Mouse (Mus musculus): Measurements from ENCODE around the gene Ccnd3.

Ccnd3 gene

DNA sequence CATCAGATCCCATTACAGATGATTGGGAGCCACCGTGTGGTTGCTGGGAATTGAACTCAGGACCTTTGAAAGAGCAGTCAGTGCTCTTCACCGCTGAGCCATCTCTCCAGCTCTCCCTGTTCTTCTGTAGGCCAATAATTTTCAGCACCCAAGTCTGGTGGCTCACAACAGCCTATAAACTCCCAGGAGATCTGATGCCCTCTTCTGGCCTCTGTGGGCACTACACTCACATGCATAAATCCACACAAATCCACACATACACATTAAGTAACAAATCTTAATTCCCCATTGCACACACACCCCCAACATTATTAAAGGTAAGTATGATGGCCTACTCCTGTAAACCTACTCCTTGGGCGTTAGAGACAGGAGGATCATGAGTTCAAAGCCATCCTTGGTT lies 11.4 kb downstream of the Ccnd3 start:
- no peak for DNase-seq

GRCm38 (mm10) chr17:47518205-47518604 lies 13.4 kb downstream of the Ccnd3 start:
- peak; percentile 53 to 69 for DNase-seq

- DNase-seq = peak; percentile 80 to 90
These were observed 16.9 kb downstream of the Ccnd3 start for GRCm38 (mm10) chr17:47521551-47522258.

- peak; percentile 43 to 44 for DNase-seq
These were observed 17.7 kb downstream of the Ccnd3 start for GRCm38 (mm10) chr17:47522536-47522935.

GRCm38 (mm10) chr17:47523211-47523682 lies 18.4 kb downstream of the Ccnd3 start:
- peak; percentile 73 to 90 for DNase-seq

DNA sequence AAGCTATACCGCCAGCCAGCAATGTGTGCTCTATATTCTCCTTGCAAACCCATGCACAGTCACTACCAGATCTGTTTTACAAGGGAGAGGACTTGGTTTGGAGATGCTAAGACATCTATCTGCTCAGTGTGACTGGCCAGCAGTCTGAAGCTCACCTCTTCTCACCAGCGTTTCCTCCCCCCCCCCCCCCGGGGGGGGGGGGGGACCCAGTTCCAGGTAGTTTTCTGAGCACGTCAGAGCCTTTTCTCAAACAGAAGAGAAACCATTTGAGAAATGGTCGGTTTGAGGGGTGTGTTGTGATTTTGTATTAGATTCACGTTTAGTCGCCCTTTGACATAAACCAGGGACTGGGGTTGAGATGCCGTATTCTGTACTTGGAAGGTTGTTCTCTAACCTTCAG lies 19.2 kb downstream of the Ccnd3 start:
- DNase-seq = no peak

- DNase-seq = no peak
These were observed 20.1 kb downstream of the Ccnd3 start for GRCm38 (mm10) chr17:47524991-47525390.

GRCm38 (mm10) chr17:47526856-47527520 lies 22.1 kb downstream of the Ccnd3 start:
- DNase-seq = peak in 1 of 2 experiments; percentile 39

- DNase-seq = peak; percentile 69 to 86
These were observed 22.9 kb downstream of the Ccnd3 start for GRCm38 (mm10) chr17:47527581-47528300.

GRCm38 (mm10) chr17:47528919-47529318 lies 24.1 kb downstream of the Ccnd3 start:
- DNase-seq = no peak

DNA sequence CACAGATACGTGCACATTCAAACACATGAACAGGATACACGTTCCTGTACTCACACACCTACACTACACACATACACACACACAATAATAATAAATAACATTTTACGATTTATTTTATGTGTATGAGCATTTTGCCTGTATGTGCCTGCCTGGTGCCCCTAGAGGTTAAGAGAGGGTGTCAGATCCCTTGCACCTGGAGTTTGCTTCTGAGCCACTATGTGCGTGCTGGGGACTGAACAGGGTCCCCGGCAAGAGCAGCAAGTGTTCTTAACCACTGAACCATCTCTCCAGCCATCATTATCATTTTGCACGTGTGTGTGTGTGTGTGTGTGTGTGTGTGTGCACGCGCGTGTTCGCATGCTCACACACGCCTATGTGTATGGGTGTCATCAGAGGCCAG lies 24.7 kb downstream of the Ccnd3 start:
- no peak for DNase-seq

DNA sequence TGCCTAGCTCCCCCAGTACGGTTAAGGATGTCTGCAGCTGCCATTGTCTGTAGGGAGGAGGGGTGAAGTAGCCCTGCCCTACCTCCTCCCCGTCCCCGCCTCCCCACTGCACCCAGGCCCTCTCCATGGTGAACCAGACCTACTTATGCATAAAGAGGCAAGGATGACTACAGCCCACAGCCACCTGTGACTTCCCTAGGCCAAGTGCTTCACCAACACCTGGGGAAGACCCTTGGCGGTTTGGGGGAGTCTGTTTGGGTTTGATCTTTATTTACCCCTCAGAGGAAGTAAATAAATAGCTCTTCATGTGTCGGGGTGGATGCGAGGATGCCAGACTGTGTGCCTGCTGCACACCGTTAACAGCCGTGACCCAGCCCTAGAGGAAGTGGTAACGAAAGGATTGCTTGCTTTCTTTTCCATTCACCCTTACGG lies 26.6 kb downstream of the Ccnd3 start:
- DNase-seq = no peak

DNA sequence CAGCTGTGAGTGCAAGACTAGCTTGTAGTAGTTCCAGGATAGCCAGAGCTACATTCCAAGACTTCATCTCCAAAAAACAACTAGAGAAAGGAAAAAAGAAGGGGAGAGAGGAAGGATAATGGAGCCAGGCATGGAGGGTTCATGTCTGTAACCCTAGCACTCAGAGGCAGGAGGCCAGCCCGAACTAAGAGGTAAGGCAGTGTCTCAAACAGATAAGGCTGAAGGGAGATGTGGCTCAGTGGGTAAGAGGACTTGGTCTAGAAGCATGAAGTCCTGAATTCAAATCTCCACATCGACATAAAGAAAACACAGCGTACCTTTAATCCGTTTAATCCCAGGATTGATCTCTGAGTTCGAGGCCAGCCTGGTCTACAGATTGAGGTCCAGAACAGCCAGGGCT lies 27.5 kb downstream of the Ccnd3 start:
- DNase-seq = no peak

DNA sequence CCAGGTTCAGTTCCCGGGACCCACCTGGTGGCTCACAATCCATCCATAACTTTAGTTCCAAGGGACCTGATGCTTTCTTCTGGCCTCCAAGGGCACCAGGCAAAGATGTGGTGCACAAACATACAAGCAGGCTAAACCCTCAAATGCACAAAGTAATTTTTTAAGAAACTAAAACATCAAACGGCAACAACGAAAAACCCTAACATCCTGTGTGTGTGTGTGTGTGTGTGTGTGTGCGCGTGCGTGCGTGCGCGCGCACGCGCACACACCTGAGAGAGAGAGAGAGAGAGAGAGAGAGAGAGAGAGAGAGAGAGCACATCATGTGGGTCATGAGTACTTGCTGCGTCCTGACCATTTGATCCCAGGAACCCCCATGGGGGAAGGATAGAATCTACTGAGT lies 28.8 kb downstream of the Ccnd3 start:
- no peak for DNase-seq

GRCm38 (mm10) chr17:47535812-47536236 lies 31.0 kb downstream of the Ccnd3 start:
- DNase-seq = no peak

DNA sequence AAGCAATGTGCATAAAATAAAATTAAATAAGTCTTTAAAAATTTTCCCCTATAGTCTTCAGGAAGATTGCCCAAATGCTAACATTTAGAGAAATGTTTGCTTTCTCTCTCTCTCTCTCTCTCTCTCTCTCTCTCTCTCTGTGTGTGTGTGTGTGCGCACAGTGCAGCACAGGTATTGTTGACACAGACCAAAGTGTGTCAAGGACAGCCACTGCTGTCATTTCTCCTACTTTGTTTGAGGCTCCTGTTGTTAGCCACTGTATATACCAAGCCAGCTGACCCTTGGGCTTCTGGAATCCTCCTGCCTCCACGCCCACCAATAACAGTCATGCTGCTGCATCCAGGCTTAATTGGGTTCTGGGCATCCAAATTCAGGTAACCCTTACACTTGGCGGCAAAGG lies 33.2 kb downstream of the Ccnd3 start:
- DNase-seq = no peak

DNA sequence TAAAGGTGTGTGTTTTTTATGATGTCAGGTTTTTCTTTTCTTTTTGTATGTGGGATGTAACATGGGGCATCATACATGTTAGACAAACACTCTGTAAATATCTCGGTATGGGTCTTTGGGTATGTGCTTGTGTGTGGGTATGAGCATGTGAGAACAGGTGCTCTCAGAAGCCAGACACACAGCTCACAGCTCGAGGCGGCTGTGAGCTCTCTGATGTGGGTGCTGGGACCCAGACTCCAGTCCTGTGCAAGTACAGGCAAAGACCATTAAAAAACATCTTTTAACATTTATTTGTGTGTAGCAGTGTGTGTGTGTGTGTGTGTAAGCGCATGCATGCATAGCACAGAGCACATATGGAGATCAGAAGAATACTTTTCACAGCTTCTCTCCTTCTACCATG lies 34.3 kb downstream of the Ccnd3 start:
- no peak for DNase-seq

DNA sequence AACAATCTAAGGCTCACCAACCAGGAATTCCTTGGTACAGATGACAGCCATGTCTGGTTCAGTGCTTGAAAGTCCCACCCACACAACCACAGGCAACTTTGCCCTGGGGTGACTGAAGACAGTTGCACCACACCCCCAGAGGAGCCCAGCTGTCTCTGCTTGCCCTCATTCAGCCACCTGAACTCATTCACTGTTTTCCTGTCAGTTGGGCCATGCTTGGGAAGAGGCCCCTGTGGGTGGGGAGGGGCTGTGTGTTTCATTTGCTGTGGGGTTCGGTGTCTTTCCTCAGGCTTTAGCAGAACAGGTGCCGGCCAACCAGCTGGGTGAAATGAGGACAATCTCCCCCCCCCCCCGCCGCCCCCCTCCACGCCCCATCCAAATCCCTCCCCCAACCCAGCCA lies 37.2 kb downstream of the Ccnd3 start:
- DNase-seq = peak in 1 of 2 experiments; percentile 21

- peak in 1 of 2 experiments; percentile 24 for DNase-seq
These were observed 38.3 kb downstream of the Ccnd3 start for GRCm38 (mm10) chr17:47543051-47543650.

DNA sequence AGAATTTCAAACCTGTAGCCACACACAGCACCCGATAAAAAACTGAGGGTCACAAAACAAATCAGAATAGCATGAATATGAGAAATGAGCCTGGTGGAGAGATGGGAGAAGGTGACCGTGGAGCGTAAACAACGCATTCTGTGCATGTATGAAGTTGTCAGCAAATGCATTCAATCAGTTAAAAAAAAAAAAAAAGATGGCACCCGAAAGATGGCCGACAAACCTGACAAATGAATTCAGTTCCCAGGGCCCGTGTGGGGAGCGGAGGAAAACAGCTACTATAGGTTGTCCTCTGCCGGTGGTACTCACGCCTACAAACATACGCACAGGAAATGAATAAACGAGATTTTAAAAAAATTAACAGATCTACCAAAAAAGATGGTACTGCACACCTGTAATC lies 40.3 kb downstream of the Ccnd3 start:
- no peak for DNase-seq

GRCm38 (mm10) chr17:47545861-47546331 lies 41.0 kb downstream of the Ccnd3 start:
- DNase-seq = peak in 1 of 2 experiments; percentile 17

DNA sequence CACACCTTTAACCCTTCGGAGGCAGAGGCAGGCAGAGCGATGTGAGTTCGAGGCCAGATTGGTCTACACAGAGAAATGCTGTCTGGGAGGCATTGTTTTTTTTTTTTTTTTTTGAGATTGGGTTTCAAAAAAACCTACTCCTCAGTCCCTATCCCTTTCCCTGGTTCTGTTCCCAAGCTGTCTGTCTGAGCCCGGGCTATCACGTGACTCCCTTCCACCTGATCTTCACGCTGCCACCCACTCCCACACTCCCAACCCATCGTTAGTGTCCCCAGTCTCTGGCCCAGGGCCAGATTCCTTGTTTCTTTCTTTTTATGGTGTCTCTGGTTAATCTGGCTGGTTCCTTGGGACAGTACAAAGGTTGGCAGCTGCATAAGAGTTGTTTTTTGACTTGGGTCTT lies 46.2 kb downstream of the Ccnd3 start:
- no peak for DNase-seq

DNA sequence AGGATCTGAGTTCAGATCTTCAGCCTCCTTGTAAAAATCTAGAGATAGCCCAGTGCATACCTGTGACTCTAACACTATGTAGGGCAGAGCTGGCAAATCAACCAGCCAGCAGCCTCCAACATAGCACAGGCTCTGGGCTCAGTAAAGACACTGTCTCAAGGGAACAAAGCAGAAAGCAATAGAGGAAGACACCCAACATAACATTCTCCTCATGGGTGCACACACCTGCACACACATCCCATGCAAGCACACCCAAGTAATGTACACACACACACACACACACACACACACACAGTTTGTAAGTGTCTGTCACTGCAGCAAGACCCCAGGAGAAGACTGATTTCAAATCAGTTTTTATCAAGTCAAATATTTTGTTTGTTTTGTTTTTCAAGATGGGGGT lies 48.1 kb downstream of the Ccnd3 start:
- no peak for DNase-seq

All from lung, postnatal 4 days (tissue).